Mouse (Mus musculus) kidney, postnatal 4 days (tissue): ENCODE measurements at regions not wholly inside any gene's neighbourhood (a gene's known extent, or its start where the extent isn't known, plus 50 kb on each side); places are given as distances from the start of the nearest gene placed in this dataset.
A peak's percentile ranks its signal among the peaks of the same experiment; 100 is the strongest.

ENCODE experiments used
- DNase-seq, 2 experiments: peaks; one replicate each; pipeline ENCODE4 v3.0.0; 2021; ENCODE audit warnings: mixed read lengths in 2 of 2

GRCm38 (mm10) chr4:62890588-62891580 is 74.5 kb upstream of the Zfp618 start:
- DNase-seq = peak; percentile 45 to 61

DNA sequence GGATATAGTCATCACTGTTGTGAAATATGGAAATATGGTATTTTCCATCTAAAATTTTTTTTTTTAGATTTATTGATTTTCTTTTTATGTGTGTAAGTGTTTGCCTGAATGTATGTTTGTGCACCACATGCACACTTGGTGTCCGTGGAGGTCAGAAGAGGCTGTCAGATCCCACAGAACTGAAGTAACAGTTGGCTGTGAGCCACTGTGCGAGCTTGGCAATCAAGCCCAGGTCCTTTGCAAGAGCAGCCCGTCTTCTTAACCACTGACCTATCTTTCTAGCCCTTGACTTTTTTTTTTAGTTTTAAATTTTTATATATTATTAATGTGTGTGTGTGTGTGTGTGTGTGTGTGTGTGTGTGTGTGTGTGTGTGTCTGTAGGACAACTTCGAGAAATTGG is 52.5 kb upstream of the Zfp618 start:
- DNase-seq = no peak
